Mouse (Mus musculus) forebrain, embryonic 15.5 days (tissue): ENCODE results near the gene Golt1b. TPM values are rescaled to one million over a fixed set of nuclear protein-coding genes. Genes with fewer than 3 reads are reported as not detected.

ENCODE experiments used
- polyA plus RNA-seq: library from polyadenylated mRNA; unstranded; fragments of >200 nt; fragmentation: Nextera tagmentation; extraction: Ambion mirVana; gene quantifications from 2 replicates; pipeline ENCODE4 v1.2.1, GENCODE M21; 2015

Gene Golt1b
- polyA plus RNA-seq, 1 experiment from 2014 or later = 85.5 TPM

Other genes with a start within 250 kb of the Golt1b start
- gene Slco1a6, start 178.7 kb upstream of the Golt1b start, polyA plus RNA-seq = not detected in 2 replicates
- gene Iapp, start 88.8 kb upstream of the Golt1b start, polyA plus RNA-seq = 0.31 and 0.42 TPM in 2 replicates
- 0.17 and 0.24 TPM in 2 replicates for gene Slco1a5, start 64.2 kb upstream of the Golt1b start, polyA plus RNA-seq
- 21.5 and 25.2 TPM in 2 replicates for gene Pyroxd1, start 41.6 kb upstream of the Golt1b start, polyA plus RNA-seq
- gene Recql, start 134 bp upstream of the Golt1b start, polyA plus RNA-seq = 29.1 and 31.2 TPM in 2 replicates
- 1.3 and 3.4 TPM in 2 replicates for gene Spx, start 26.2 kb downstream of the Golt1b start, polyA plus RNA-seq
- not detected in 2 replicates for gene Gys2, start 85.9 kb downstream of the Golt1b start, polyA plus RNA-seq
- 488 and 489 TPM in 2 replicates for gene Ldhb, start 120.7 kb downstream of the Golt1b start, polyA plus RNA-seq
- gene Kcnj8, start 184.4 kb downstream of the Golt1b start, polyA plus RNA-seq = 12.0 and 13.4 TPM in 2 replicates